Mouse (Mus musculus): ENCODE results near the gene Nuak2. TPM values are rescaled to one million over a fixed set of nuclear protein-coding genes. Genes with fewer than 3 reads are reported as not detected.

The Nuak2 gene
- polyA plus RNA-seq, 1 experiment: 23.7 TPM

- no peak for DNase-seq (ENCODE audit: low read depth)
- TF ChIP-seq POLR2A (IDR thresholded peaks at IDR 0.05; ENCODE audit: borderline replicate concordance, extremely low read depth, insufficient read depth, insufficient read length, poor library complexity, severe bottlenecking): no peak
- TF ChIP-seq CTCF (IDR thresholded peaks at IDR 0.05; ENCODE audit: borderline replicate concordance, extremely low read depth, insufficient read depth, insufficient read length): no peak
These were observed 46.0 kb downstream of the Nuak2 start for GRCm38 (mm10) chr1:132361959-132362358.

- TF ChIP-seq CTCF (IDR thresholded peaks at IDR 0.05; ENCODE audit: borderline replicate concordance, extremely low read depth, insufficient read depth, insufficient read length) (no peak), POLR2A (IDR thresholded peaks at IDR 0.05; ENCODE audit: borderline replicate concordance, extremely low read depth, insufficient read depth, insufficient read length, poor library complexity, severe bottlenecking) (no peak)
- DNase-seq (ENCODE audit: low read depth): no peak
These were observed 48.5 kb downstream of the Nuak2 start for GRCm38 (mm10) chr1:132364388-132364787.

GRCm38 (mm10) chr1:132364896-132365557 is 49.1 kb downstream of the Nuak2 start:
- no peak for DNase-seq (ENCODE audit: low read depth)

GRCm38 (mm10) chr1:132365645-132366044 is 49.7 kb downstream of the Nuak2 start:
- TF ChIP-seq POLR2A (IDR thresholded peaks at IDR 0.05; ENCODE audit: borderline replicate concordance, extremely low read depth, insufficient read depth, insufficient read length, poor library complexity, severe bottlenecking) (no peak), CTCF (IDR thresholded peaks at IDR 0.05; ENCODE audit: borderline replicate concordance, extremely low read depth, insufficient read depth, insufficient read length) (no peak)

More at GRCm38 (mm10) chr1:132364896-132365557, 49.1 kb downstream of the Nuak2 start:
- TF ChIP-seq CTCF (IDR thresholded peaks at IDR 0.05; ENCODE audit: borderline replicate concordance, extremely low read depth, insufficient read depth, insufficient read length): no peak
- TF ChIP-seq POLR2A (IDR thresholded peaks at IDR 0.05; ENCODE audit: borderline replicate concordance, extremely low read depth, insufficient read depth, insufficient read length, poor library complexity, severe bottlenecking): no peak

GRCm38 (mm10) chr1:132366235-132366634 is 50.3 kb downstream of the Nuak2 start:
- DNase-seq (ENCODE audit: low read depth): no peak
- TF ChIP-seq CTCF (IDR thresholded peaks at IDR 0.05; ENCODE audit: borderline replicate concordance, extremely low read depth, insufficient read depth, insufficient read length) (no peak), POLR2A (IDR thresholded peaks at IDR 0.05; ENCODE audit: borderline replicate concordance, extremely low read depth, insufficient read depth, insufficient read length, poor library complexity, severe bottlenecking) (no peak)

More at GRCm38 (mm10) chr1:132365645-132366044, 49.7 kb downstream of the Nuak2 start:
- no peak for DNase-seq (ENCODE audit: low read depth)

- no peak for TF ChIP-seq CTCF (IDR thresholded peaks at IDR 0.05; ENCODE audit: borderline replicate concordance, extremely low read depth, insufficient read depth, insufficient read length)
- no peak for TF ChIP-seq POLR2A (IDR thresholded peaks at IDR 0.05; ENCODE audit: borderline replicate concordance, extremely low read depth, insufficient read depth, insufficient read length, poor library complexity, severe bottlenecking)
- no peak for DNase-seq (ENCODE audit: low read depth)
These were observed 51.0 kb downstream of the Nuak2 start for GRCm38 (mm10) chr1:132366937-132367336.

GRCm38 (mm10) chr1:132367692-132368506 is 52.0 kb downstream of the Nuak2 start:
- TF ChIP-seq CTCF (IDR thresholded peaks at IDR 0.05; ENCODE audit: borderline replicate concordance, extremely low read depth, insufficient read depth, insufficient read length) (peak; percentile 94), POLR2A (IDR thresholded peaks at IDR 0.05; ENCODE audit: borderline replicate concordance, extremely low read depth, insufficient read depth, insufficient read length, poor library complexity, severe bottlenecking) (no peak)

GRCm38 (mm10) chr1:132370681-132371173 is 54.8 kb downstream of the Nuak2 start:
- DNase-seq (ENCODE audit: low read depth): no peak
- TF ChIP-seq POLR2A (IDR thresholded peaks at IDR 0.05; ENCODE audit: borderline replicate concordance, extremely low read depth, insufficient read depth, insufficient read length, poor library complexity, severe bottlenecking): no peak
- TF ChIP-seq CTCF (IDR thresholded peaks at IDR 0.05; ENCODE audit: borderline replicate concordance, extremely low read depth, insufficient read depth, insufficient read length): no peak

More at GRCm38 (mm10) chr1:132367692-132368506, 52.0 kb downstream of the Nuak2 start:
- peak; percentile 92 for DNase-seq (ENCODE audit: low read depth)

- DNase-seq (ENCODE audit: low read depth): no peak
- no peak for TF ChIP-seq CTCF (IDR thresholded peaks at IDR 0.05; ENCODE audit: borderline replicate concordance, extremely low read depth, insufficient read depth, insufficient read length)
- no peak for TF ChIP-seq POLR2A (IDR thresholded peaks at IDR 0.05; ENCODE audit: borderline replicate concordance, extremely low read depth, insufficient read depth, insufficient read length, poor library complexity, severe bottlenecking)
These were observed 55.6 kb downstream of the Nuak2 start for GRCm38 (mm10) chr1:132371298-132372081.

- peak; percentile 72 for DNase-seq (ENCODE audit: low read depth)
- no peak for TF ChIP-seq POLR2A (IDR thresholded peaks at IDR 0.05; ENCODE audit: borderline replicate concordance, extremely low read depth, insufficient read depth, insufficient read length, poor library complexity, severe bottlenecking)
These were observed 56.4 kb downstream of the Nuak2 start for GRCm38 (mm10) chr1:132372354-132372753.

Data from brain, embryonic 14.5 days (tissue).